Mouse (Mus musculus) midbrain, postnatal 0 days (tissue): ENCODE data around the gene Slc6a3. TPM values are rescaled to one million over a fixed set of nuclear protein-coding genes. Genes with fewer than 3 reads are reported as not detected.

Source experiments
- ATAC-seq: fragments of 200-750 bp; cut with Nextera tagmentation; 2 replicates; pipeline ENCODE4 v1.8.0; 2017; ENCODE audit warnings: moderate number of reproducible peaks, mild to moderate bottlenecking, moderate TSS enrichment, moderate library complexity; ENCODE audit not compliant: low FRiP score
- DNase-seq: peaks from one replicate; pipeline ENCODE4 v3.0.0-alpha.2; 2015; ENCODE audit warnings: low spot score
- H3K27ac ChIP-seq: fragments of 300-500 bp; sonication (generic); 2 replicates; pipeline ENCODE4 v1.5.1; 2014; ENCODE audit warnings: low read depth, mild to moderate bottlenecking, low read length, mixed read lengths
- H3K27me3 ChIP-seq: fragments of 300-500 bp; sonication (generic); 2 replicates; pipeline ENCODE4 v1.6.1; 2014; ENCODE audit warnings: low read length, control low read depth, mixed read lengths; ENCODE audit not compliant: insufficient read depth
- H3K36me3 ChIP-seq: fragments of 300-500 bp; sonication (generic); 2 replicates; pipeline ENCODE4 v1.6.1; 2014; ENCODE audit warnings: low read length, control low read depth, mixed read lengths; ENCODE audit not compliant: insufficient read depth
- H3K4me1 ChIP-seq: fragments of 300-500 bp; sonication (generic); 2 replicates; pipeline ENCODE4 v1.6.1; 2014; ENCODE audit warnings: mild to moderate bottlenecking, control low read depth, antibody characterized with exemption, low read length, mixed read lengths; ENCODE audit not compliant: insufficient read depth
- H3K4me2 ChIP-seq: fragments of 300-500 bp; sonication (generic); 2 replicates; pipeline ENCODE4 v1.6.1; 2014; ENCODE audit warnings: low read depth, mild to moderate bottlenecking, low read length, mixed read lengths; ENCODE audit not compliant: poor library complexity, severe bottlenecking
- H3K4me3 ChIP-seq: fragments of 300-500 bp; sonication (generic); 2 replicates; pipeline ENCODE4 v1.5.1; 2014; ENCODE audit warnings: low read depth, mild to moderate bottlenecking, low read length, moderate library complexity
- H3K9ac ChIP-seq: fragments of 300-500 bp; sonication (generic); replicated peaks from 2 replicates; pipeline ENCODE4 v1.6.1; 2014; ENCODE audit warnings: mild to moderate bottlenecking, low read length, moderate library complexity, mixed read lengths; ENCODE audit not compliant: poor library complexity, severe bottlenecking
- H3K9me3 ChIP-seq: fragments of 300-500 bp; sonication (generic); 2 replicates; pipeline ENCODE4 v1.6.1; 2016; ENCODE audit warnings: low read length, control low read depth
- CTCF ChIP-seq: IDR thresholded peaks from 2 replicates; pipeline ENCODE4 v1.5.1; 2016; ENCODE audit warnings: antibody characterized with exemption, mild to moderate bottlenecking
- WGBS: fragments of 180-500 bp; shearing (Covaris S2); extraction: QIAGEN DNeasy Blood & Tissue Kit; methylation state at CpG from one replicate; pipeline ENCODE4 v1.1.7; 2014; 5-methylcytosine and 5-hydroxymethylcytosine counted together
- polyA plus RNA-seq: library from polyadenylated mRNA; unstranded; fragments of >200 nt; fragmentation: Nextera tagmentation; extraction: Ambion mirVana; gene quantifications from 2 replicates; pipeline ENCODE4 v1.2.1, GENCODE M21; 2015
- total RNA-seq: library from RNA; depleted of rRNA; stranded (reverse); fragments of >200 nt; gene quantifications from 2 replicates; pipeline ENCODE4 v1.2.3, GENCODE M21; 2014

Gene Slc6a3
- total and polyA plus RNA-seq, 2 experiments from 2014 or later: 14.3 to 24.6 TPM

DNA sequence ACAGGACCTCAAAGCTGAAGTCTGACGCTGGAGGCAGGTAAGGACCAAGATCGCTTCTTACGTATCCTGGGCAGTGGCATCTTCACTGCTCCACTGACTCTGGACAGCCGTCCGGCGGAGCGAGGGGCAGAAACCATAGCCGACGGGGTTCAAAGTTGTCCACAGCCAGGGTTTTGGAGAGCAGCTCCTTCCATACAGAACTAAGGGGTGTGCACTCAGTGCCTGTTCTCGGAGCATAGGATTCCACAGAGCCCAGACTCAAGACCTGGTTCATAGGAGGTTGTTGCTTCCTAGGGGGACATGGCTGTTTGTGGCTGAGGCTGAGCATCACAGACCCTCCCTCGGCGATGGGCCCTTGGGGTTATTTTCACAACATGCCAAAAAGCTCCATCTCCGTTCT lies 277 bp downstream of the Slc6a3 start:
- Histone ChIP-seq H3K27ac (no peak overlapping the region), H3K4me1 (peaks cover 9% of the 10 kb centered on the region; the same call in 1 of the 2 replicates), H3K36me3 (no peaks in the 10 kb centered on the region), H3K4me2 (peak overlapping the region; percentile 93), H3K27me3 (peaks cover 37% of the 10 kb centered on the region), H3K9ac (peak overlapping the region; percentile 57), H3K9me3 (no peaks in the 10 kb centered on the region), H3K4me3 (peak overlapping the region; percentile 46)
- DNase-seq (no peak), ATAC-seq (no peak)
- TF ChIP-seq CTCF: no peak
- 15% methylated on average over 13 of the region's 13 CpGs for WGBS

DNA sequence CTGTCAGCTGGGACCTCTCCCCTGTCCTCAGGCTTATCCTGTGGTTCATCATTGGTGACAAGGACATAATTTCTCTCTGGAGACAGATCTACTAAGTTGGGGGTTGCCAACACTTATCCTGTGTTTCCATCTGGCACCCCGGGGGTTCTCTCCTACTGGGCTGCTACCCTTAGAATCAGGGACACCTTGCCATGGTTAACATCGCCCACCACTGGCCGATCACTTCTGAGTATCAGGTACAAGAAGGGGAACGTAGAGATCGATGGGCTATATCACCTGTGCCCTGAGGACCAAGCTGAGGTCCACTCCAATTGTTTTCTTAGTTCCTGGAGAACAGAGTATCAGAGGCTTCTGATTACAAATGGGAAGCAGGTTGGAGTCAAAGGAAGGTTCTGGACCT lies 27.7 kb downstream of the Slc6a3 start:
- H3K27ac ChIP-seq: no peak overlapping the region
- no peaks in the 10 kb centered on the region for H3K36me3 ChIP-seq
- H3K4me1 ChIP-seq: no peaks in the 10 kb centered on the region
- no peaks in the 10 kb centered on the region; the same call in 1 of the 2 replicates for H3K27me3 ChIP-seq
- H3K9ac ChIP-seq: no peak overlapping the region
- H3K4me2 ChIP-seq: no peak overlapping the region
- H3K9me3 ChIP-seq: no peaks in the 10 kb centered on the region
- 91% methylated on average over 5 of the region's 5 CpGs for WGBS
- ATAC-seq (no peak), DNase-seq (no peak)
- no peak for TF ChIP-seq CTCF
- no peak overlapping the region for H3K4me3 ChIP-seq

DNA sequence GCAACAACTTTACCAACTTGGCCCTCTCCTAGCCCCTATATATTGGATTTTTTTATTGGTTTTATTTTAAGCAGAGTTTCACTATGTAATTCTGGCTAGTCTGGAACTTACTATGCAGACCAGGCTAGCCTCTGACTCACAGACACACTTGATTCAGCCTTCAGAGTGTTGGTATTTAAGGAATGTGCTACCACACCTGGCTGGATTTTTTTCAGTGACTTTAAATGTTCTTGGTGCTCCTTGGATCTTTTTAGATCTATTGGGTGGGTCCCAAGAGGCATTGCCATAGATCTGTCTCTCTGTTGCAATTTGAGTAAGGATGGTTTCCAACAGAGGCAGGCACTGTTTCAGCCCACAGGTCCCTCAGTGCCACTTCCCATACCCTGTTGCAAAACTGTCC lies 38.5 kb downstream of the Slc6a3 start:
- no peaks in the 10 kb centered on the region for H3K27me3 ChIP-seq
- H3K9ac ChIP-seq: no peak overlapping the region
- TF ChIP-seq CTCF: no peak
- H3K4me3 ChIP-seq: no peak overlapping the region
- H3K27ac ChIP-seq: no peak overlapping the region
- ATAC-seq (no peak), DNase-seq (no peak)
- no peak overlapping the region for H3K4me2 ChIP-seq
- H3K4me1 ChIP-seq: no peaks in the 10 kb centered on the region
- H3K36me3 ChIP-seq: no peaks in the 10 kb centered on the region
- H3K9me3 ChIP-seq: no peaks in the 10 kb centered on the region

DNA sequence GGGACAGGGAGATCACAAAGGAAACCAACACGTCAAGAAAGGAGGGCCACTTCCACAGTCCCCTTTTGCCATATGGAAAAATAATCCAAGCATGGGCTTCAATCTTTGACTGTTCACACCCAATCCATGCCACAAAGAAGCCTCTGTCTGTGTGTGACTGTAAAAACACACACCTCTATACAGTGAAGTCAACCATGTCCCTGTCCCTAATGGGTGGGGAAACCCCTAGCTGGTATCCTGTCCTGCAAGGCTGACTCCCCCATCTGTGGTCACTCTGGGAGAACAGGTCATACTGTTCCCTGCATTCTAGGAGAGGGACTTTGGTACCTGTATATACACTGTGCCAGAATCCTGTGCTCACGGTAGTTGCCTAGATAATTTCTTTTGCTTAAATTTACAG lies 40.7 kb downstream of the Slc6a3 start:
- Histone ChIP-seq H3K27me3 (no peaks in the 10 kb centered on the region), H3K9me3 (no peaks in the 10 kb centered on the region), H3K27ac (no peak overlapping the region), H3K4me3 (no peak overlapping the region), H3K4me2 (no peak overlapping the region), H3K4me1 (no peaks in the 10 kb centered on the region), H3K9ac (no peak overlapping the region), H3K36me3 (no peaks in the 10 kb centered on the region)
- ATAC-seq: no peak
- TF ChIP-seq CTCF: no peak
- no peak for DNase-seq
- WGBS: 74% methylated on average over 2 of the region's 2 CpGs

- H3K4me3 ChIP-seq: no peak overlapping the region
- ATAC-seq (no peak), DNase-seq (no peak)
- no peaks in the 10 kb centered on the region for H3K4me1 ChIP-seq
- 0 out of 2 replicates have a peak, but pooled peaks cover 4% of the 10 kb centered on the region for H3K27me3 ChIP-seq
- no peak for TF ChIP-seq CTCF
- H3K27ac ChIP-seq: no peak overlapping the region
- 87% methylated on average over 3 of the region's 3 CpGs for WGBS
- no peak overlapping the region for H3K9ac ChIP-seq
- H3K4me2 ChIP-seq: no peak overlapping the region
- H3K9me3 ChIP-seq: no peaks in the 10 kb centered on the region
- no peaks in the 10 kb centered on the region for H3K36me3 ChIP-seq
Measured at GRCm38 (mm10) chr13:73591488-73591887, 54.9 kb downstream of the Slc6a3 start.

GRCm38 (mm10) chr13:73592546-73592945 lies 56.0 kb downstream of the Slc6a3 start:
- DNase-seq: no peak
- Histone ChIP-seq H3K4me2 (no peak overlapping the region), H3K4me3 (no peak overlapping the region), H3K9me3 (no peaks in the 10 kb centered on the region), H3K27ac (no peak overlapping the region), H3K36me3 (no peaks in the 10 kb centered on the region), H3K27me3 (0 out of 2 replicates have a peak, but pooled peaks cover 4% of the 10 kb centered on the region), H3K4me1 (no peaks in the 10 kb centered on the region), H3K9ac (no peak overlapping the region)
- no peak for ATAC-seq
- TF ChIP-seq CTCF: no peak
- WGBS: 48% methylated on average over 2 of the region's 2 CpGs
